Mouse (Mus musculus): ENCODE data around the gene Pfas.
A peak's percentile ranks its signal among the peaks of the same experiment; 100 is the strongest.
"Not testable (repeated sequence)": the region's sequence is repeated elsewhere in the genome, so short reads cannot be mapped to it uniquely, and the experiment has no call there.

The Pfas gene

DNA sequence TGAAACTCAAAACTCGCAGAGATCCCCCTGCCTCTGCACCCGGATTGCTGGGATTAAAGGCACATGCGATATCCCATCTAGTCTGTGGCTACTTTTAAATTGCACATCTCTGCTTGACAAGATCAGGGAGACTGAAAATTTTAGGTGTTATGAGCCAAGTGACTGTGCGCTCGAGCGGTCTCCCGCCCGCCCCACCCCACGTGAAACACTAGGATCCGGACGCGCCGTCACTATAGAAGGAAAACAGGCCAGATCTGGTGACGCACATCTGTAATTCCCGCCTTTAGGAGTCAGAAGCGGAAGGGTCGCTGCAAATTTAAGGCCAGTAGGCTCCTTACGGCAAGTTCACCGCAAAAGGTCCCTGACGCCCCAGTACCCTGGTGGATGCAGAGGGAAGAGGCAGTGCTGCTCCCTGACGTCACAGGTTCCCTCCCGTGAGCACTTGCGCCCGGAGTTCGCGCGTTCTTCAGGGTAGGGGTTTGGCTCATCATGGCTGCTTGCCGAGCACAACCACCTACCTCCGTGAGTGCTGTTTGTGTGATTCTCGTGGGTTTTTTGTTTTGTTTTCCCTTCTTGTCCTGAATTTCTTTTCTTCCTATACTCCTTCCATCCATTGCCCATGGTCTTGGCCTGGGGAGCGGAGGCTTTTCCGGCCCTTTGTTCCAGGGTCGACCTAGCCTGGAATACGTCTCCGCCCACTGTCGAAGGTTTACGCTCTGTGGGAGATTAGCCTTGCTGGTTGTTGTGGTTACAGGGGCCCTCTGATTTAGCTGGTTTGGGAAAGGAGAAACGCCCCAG is 7.6 kb upstream of the Pfas start, which contains the start of gene Ctc1:
Gene Ctc1 (plus strand): TSS at position 268 of the 798 bp plus-strand sequence.
- peak; percentile 75 to 83 for DNase-seq (ENCODE audit: low spot score in 2 of 2)

DNA sequence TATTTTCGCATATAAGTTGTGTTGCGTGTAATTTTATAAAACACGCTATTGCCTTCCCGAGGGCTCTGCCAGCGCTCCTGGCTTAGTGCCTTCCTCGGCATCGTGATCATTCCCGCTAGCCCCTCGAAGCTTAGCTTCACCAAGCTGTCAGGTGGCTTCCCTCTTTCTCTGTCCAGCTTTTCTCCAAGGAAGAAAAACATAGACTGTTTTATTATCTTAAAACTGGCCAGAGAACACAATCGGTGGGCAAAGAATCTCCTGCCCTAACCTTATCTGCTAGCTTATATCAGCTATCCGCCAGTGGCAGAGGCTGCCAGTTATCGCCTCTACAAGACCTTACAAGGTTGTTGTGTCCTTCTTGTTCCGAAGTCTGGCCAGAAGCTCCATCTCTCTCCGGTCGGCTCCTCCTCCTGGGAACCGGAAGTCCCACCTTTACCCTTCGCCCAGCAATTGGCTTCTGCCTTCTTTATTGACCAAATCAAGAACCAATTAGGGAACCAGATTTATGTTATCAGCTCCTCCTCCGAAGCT is 3.9 kb upstream of the Pfas start:
- peak; percentile 59 to 71 for DNase-seq (ENCODE audit: low spot score in 2 of 2)

DNA sequence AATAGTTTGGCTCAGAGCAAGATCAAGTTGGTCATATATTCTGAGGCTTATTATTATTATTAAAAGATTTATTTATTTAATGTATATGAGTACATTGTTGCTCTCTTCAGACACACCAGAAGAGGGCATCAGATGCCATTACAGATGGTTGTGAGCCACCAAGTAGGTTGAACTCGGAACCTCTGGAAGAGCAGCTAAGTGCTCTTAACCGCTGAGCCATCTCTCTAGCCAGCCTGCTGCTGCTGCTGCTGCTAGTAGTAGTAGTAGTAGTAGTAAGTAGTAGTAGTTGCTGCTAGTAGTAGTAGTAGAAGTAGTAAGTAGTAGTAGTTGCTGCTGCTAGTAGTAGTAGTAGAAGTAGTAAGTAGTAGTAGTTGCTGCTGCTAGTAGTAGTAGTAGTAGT is 3.2 kb upstream of the Pfas start:
- not testable (repeated sequence) for DNase-seq (ENCODE audit: low spot score in 2 of 2)

DNA sequence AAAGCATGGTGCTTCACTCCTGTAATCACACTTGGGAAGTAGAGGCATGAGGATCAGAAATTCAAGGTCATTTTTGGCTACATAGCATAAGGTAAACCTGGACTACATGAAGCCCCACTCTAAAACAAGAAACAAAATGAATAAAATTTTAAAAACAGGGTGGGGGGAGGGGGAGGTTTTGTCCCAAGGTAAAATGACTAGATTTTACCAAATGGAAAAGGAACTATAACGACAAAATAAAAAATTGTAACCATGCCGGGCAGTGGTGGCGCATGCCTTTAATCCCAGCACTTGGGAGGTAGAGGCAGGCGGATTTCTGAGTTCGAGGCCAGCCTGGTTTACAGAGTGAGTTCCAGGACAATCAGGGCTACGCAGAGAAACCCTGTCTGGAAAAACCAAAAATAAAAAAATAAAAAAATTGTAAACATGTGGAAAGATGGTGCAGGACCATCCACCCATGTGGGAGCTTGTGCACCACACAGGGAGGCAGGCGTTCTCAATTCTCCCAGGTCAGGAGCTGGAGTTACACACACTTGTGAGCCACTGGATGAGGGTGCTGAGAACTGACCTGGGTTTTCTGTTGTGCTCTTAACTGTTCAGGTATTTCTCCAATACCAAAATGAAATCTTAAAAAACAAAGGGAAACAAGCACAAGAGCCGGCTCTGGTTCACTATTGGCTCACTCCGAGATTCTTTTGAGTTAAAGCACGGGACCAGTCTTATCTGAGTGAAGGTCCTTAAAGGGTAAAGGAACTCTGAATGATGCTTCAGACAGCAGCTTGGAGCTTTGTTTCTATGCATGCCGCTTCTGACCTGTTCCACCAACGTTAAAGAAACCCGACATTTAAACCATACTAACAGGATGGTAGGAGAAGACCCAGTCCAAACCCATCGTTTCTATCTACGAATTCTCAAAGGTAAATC is 2.4 kb upstream of the Pfas start:
- no peak for DNase-seq (ENCODE audit: low spot score in 2 of 2)

DNA sequence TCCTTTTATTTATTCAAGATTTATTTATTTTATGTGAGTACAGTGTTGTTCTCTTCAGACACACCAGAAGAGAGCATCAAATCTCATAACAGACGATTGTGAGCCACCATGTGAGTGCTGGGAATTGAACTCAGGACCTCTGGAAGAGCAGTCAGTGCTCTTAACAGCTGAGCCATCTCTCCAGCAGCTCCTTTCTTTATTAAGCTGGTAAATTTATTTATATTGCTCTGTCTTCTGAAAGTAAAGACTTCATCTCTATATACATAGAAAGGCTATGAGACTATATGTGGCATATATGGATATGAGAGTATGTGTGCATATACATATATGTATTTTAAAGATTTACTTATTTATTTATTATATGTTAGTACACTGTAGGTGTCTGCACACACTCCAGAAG is 1.2 kb upstream of the Pfas start:
- no peak for DNase-seq (ENCODE audit: low spot score in 2 of 2)

DNA sequence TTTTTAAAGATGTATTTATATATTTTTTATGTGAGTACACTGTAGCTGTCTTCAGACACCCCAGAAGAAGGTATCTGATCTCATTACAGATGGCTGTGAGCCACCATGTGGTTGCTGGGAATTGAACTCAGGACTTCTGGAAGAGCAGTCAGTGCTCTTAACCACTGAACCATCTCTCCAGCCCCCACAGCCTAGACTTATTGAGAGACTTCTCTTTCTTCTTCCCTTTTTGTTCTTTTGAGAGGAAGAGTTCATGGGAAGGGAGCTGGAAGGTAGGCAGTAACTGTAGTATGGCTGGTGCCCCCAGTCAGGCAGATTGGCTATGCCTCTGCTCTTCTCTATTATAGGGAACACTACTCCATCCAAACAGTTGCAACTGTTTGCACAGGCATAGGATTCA is 1.7 kb downstream of the Pfas start:
- DNase-seq (ENCODE audit: low spot score in 2 of 2) = not testable (repeated sequence)

DNA sequence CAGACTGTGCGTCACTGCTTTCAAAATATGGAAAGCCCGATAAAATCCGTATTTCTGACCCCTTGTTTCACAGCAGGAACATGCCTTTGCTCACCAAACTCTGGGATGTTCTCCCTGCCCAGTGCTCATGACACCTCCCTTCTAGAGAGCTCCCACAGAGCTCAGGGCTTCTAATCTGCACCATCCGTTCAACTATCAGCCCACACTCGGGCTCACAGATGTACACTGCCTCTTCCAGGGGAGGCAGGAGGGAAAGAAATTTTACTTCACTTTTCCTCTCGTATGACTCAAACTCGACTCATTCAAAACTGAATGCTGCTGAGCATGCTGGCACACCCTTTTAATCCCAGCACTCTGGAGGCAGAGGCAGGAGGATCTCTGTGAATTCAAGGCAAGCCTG is 3.1 kb downstream of the Pfas start:
- DNase-seq (ENCODE audit: low spot score in 2 of 2) = no peak

DNA sequence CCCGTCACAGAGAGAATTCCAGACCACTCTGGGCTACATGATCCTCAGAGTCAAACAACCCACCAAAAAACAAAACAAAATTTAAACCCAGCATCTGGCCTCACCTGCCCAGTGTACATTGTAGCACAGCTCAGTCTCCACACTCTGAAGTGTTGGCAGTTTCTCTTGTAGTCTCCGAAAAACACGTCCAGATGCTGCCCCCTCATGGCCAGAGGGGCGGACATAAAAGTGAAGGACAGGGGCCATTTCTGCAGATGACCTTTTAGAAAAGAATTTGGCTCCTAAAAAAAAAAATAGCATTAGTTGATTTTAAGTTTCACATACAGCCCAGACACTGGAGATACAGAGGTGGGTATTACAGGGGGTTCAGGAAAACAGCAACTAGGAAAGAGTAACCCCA is 4.7 kb downstream of the Pfas start:
- no peak for DNase-seq (ENCODE audit: low spot score in 2 of 2)

DNA sequence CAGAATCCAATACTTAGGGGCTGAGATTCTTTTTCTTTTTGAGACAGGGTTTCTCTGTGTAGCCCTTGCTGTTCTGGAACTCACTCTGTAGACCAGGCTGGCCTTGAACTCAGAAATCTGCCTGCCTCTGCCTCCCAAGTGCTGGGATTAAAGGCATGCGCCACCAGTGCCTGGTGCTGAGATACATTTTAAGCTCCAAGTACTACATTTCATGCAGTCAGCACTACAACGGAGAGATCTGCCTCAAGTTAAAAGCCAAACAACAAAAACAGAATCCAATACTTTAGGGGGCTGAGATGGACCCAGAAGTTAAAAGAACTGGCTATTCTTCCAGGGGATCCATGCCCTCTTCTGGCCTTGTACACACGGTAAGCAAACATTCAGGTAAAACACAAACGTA is 5.5 kb downstream of the Pfas start:
- not testable (repeated sequence) for DNase-seq (ENCODE audit: low spot score in 2 of 2)

DNA sequence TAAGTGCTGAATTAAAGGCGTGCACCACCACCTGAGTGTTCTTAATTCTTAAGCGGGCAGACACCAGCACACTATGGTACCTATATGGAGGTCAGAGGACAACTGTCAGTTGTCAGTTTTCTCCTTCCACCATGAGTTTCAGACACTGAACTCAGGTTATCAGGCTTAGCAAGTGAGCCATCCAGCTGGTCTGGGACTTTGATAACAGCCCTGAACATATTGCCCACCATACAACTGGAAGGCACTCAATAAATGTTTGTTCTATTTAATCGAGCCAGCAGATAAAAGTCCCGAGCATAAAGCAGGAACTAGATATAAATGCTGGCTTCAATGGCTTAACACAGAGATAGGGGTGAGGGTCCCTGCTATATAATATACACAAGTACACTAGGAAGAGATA is 11.2 kb downstream of the Pfas start:
- no peak for DNase-seq (ENCODE audit: low spot score in 2 of 2)

DNA sequence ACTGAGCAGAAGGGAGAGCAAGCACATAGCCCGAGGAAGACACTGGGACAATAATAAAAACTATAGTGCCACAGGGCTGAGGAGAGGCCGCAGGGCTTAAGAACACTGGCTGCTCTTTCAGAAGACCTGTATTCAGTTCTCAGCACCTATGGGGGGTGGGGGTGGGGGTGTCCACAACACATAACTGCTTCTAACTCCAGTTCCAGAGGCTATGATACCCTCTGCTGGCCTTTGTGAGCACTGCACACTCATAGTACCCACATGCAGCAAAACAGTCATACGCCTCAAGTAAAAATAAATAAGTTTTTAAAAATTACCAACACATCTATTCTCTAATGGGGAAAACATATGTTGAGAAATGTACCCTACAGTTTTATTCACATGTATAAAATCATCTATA is 13.9 kb downstream of the Pfas start:
- no peak for DNase-seq (ENCODE audit: low spot score in 2 of 2)

DNA sequence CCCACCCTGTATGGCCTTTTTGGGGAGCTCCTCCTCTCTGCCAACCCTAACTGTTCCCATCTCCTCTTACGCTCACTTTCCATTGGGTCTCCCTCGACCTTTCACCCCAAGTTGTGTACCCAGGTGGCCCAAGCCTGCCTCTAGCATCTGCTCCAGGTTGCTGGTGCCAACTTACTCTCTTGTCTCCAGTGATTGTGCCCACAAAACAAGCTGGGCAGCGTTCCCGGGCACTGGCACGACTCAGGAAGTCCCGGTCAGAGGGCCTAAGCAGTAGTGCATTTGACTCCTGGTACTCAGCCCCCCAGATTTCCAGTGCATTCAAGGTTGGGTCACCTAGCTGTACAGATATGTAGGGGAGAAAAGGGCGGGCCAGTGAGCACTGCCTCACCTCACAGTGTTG is 15.1 kb downstream of the Pfas start:
- DNase-seq (ENCODE audit: low spot score in 2 of 2) = no peak

DNA sequence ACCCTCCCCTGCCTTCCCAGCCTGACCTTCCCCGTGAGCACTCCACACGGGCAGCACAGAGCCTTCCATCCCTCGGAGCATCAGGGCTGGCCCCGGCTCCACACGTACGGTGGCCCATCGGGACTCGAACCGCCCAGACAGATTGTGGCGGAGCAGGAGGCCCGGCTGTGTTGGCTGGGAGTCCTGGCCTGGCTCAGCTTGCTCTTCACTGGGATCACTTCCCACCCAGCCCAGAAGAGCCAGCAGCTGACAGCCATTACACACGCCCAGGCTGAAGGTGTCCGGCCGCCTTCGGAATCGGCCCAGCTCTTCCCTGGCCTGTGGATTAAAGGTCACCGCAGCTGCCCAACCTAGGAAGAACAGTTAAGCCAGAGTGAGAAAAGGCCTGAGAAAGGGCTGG is 19.9 kb downstream of the Pfas start:
- no peak for DNase-seq (ENCODE audit: low spot score in 2 of 2)

DNA sequence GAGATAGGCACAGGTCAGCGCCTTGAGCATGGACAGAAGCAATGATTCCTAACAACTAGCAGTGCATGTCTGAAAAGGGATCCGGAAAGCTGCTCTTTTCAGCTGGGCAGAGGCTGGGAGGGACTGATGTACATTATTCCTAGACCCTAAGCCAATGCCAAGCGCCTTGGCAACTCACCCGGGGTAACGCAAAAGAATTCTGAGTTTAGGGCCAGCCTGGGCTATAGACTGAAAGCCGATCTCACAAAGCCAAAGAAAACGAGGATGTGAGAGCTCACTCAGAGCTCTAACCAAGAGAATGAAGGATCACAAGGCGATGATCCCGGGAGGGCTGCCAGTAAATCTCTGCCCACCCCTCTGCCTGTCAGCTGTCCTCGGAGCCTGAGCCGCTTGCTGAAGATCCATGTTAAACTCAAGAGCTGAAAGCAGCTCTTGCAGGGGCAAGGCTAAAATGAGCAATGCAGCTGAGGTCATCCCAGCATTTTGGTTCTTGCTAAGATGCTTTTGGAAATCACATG is 20.8 kb downstream of the Pfas start:
- no peak for DNase-seq (ENCODE audit: low spot score in 2 of 2)

DNA sequence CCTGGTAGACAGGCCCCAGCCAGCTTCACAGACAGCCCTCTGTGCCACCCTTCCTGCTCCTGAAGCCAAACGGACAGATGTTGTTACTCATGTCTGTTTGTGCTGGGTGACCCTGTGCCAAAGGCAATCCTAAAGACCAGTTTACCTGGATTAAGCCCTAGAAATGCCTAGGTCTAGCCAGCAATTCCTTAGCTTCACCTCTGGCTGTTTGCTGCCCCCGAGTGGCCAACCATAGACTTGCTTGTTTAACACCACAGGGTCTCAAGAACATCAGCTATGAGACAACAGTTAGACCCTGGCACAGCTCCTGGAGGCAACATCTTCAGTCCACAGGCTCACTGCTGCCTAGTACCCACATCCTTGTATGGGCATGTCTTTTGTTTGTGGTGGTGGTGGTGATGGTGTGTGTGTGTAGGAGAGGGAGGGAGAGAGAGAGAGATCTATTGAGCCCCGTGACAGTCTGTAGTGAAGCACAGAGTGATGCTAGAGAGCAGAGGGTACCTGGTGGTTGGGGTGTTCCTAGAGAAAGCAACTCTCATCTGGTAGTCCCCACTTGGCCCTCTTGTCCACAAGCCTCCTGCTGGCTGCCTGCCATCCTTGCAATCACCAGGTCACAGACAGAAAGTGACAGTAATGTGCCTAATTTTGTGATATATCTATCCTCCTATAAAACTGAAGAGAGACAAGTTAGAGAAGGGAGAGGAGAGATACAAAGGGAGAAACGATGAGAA is 25.5 kb downstream of the Pfas start:
- DNase-seq (ENCODE audit: low spot score in 2 of 2) = peak; percentile 56 to 65

DNA sequence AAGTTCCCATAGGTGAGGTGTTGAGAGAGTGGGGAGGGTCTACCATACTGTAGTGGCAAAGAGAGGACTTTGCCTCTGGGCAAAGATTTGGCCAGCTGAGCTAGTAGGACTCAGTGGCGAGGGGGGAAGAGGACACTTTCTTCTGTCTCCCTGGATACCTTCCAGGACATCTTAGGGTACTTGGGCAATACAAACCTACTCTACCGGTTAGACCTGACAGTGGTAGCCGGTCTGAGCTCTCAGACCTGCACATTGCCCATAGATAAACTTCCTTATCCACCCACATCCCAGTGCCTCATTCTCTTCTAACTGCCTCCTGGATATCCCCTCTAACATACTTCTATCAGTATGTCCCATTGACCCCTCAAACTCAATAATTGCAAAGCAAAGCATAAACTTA is 27.3 kb downstream of the Pfas start:
- no peak for DNase-seq (ENCODE audit: low spot score in 2 of 2)

DNA sequence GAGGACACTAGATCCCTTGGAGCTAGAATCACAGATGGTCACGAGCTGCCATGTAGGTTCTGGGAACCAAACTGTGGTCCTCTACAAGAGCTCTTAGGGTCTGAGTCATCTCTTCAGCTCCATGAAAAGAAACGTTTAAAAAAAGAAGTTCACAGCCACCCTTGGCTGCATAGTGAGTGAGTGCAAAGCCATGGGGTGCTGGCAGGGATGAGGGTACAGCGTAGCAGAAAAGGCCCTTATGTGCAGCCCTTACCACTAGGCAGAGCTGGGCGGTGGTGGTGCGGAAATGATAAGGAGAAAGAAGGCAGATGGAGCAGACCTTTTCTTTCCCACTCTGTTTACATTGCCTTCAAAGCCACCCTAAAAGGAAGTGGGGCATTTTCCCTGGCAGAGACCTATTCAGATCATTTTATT is 28.9 kb downstream of the Pfas start:
- DNase-seq (ENCODE audit: low spot score in 2 of 2) = no peak

DNA sequence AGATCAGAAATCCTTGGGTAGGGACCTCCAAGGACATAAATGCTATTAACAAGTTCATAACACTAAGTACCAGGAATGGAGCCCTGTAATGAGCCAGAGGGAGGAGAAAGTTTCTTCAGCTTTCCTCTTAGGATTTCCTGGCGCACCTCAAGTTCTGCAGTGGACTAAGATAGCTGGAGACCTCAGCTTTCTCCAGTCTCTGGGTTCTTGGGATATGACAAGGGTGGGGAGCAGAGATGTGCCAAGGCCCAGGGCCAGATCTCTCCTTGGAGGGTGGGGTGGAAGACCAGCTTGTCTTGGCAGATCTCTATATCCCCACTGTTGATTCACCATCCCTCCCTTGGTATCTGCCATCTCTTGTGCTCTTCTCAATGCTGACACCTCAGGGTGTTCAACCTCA is 32.7 kb downstream of the Pfas start:
- no peak for DNase-seq (ENCODE audit: low spot score in 2 of 2)

DNA sequence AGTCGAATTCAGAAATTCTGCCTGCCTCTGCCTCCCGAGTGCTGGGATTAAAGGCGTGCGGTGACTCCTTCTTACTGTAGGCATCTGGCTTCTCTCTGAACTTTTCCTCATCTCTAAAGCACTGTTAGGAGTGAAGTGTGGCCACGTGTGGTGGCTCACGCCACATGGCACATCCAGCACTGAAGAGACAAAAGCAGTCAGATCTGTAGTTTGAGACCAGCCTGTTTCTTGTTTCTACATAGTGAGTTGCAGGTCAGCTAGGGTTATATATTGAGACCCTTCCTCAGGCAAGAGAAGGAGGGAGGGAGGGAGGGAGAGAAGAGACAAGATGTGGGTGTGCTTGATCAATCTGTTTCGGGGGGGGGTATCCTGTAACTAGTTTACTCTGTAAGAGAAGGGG is 33.2 kb downstream of the Pfas start, which contains the start of gene Rangrf:
Gene Rangrf (minus strand): TSS at position 101 of the 400 bp plus-strand sequence.
- no peak for DNase-seq (ENCODE audit: low spot score in 2 of 2)

DNA sequence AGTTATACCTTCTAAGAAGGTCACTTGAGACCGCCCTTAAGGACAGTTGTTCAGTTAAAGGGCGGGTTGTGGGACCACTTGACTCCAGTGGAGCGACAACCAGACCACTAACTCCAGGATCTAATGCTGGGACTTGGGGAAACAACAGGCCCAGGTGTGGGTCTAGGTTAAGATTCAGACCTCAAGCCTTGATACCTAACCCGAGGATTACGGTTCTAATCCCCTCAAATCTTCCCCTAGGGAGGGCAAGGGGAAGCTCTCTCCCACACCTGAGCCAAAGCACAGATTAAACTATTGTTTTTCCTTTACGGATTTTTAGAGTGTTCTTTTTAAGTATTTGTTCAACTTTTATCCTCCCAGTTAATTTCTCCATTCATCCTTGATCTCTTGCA is 34.2 kb downstream of the Pfas start:
- no peak for DNase-seq (ENCODE audit: low spot score in 2 of 2)

DNA sequence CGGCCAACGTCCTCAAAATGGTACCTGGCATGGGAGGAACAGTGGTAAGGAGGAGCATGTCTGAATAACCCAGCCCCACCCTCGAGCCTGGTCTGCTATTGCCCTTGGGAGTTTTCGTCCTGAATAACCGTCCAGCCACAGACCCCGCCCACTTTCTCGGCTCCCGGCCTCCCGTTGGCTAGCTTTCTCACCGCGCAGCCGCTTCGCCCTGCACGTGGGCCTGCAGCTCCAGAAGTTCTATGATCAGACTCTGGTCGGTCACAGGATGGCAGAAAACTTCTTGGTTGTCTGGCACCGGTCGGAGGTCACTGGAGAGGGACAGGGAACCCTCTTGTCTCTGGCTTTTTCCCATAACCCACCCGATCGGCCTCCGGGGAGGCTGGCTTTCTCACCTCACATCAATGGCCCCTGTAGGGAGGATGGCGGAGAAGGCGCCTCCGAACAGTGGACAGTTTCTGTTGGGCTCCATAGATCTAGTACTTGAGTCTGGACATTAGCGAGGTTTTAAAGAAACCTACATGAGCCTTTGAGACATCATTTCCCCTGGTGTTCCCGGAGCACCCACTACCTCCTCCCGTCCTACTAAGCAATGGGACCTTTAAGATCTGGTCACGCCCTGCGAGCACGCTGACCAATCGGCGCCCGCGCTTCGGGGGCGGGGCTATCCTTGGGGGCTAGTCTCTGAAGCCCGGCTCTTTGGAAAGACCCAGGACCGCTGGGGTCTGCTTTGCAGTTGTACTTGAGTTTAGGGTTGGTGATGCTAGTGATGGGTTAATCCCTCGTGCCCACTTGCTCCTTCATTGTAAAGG is 34.8 kb downstream of the Pfas start:
- peak; percentile 63 to 67 for DNase-seq (ENCODE audit: low spot score in 2 of 2)

Data from frontal cortex, postnatal 25 days (tissue).